Mouse (Mus musculus): ENCODE results near the gene Wnt10b. TPM values are rescaled to one million over a fixed set of nuclear protein-coding genes. Genes with fewer than 3 reads are reported as not detected.

Wnt10b gene
- total RNA-seq (2021) (under 1 TPM; 0.20 to 0.29 TPM), polyA plus RNA-seq (2012; rRNA removed) (0.23 and 0.70 TPM in 2 replicates)
- long read RNA-seq = 0 reads

GRCm38 (mm10) chr15:98777762-98778161 lies at the start of gene Wnt10b:
Gene Wnt10b, minus strand, starts transcription at chr15:98778150.
- intact Hi-C loops (cut with DNase I) = no loop called here
- Histone ChIP-seq H3K27ac (no peak within 1 kb of the TSS), H3K4me3 (peak within 1 kb of the TSS; percentile 15; the same call in 1 of the 2 replicates), H3K27me3 (ENCODE audit: control insufficient read depth, insufficient read depth, low read length) (peaks cover 23% of the 10 kb centered on the region), H3K4me1 (ENCODE audit: control insufficient read depth, insufficient read depth, low read length) (peaks cover 2% of the 10 kb centered on the region; the same call in 1 of the 2 replicates), H3K79me2 (replicated peaks; ENCODE audit: control insufficient read depth, insufficient read depth, low read length) (no peaks in the 10 kb centered on the region), H3K36me3 (ENCODE audit: control insufficient read depth, insufficient read depth, low read length) (no peaks in the 10 kb centered on the region), H3K9ac (ENCODE audit: low read depth, low read length) (peak within 1 kb of the TSS; percentile 35; the same call in 1 of the 2 replicates)
- WGBS = under 1% methylated on average over 26 of the region's 33 CpGs
- DNase-seq = peak in 1 of 2 experiments; percentile 50
- TF ChIP-seq CTCF (IDR thresholded peaks at IDR 0.05) = no peak
- TF ChIP-seq POLR2A (IDR thresholded peaks at IDR 0.05; ENCODE audit: insufficient read depth, low read depth, low read length) = no peak
- TF ChIP-seq EP300 (IDR thresholded peaks at IDR 0.05; ENCODE audit: insufficient read depth, low read depth, low read length) = no peak

- Histone ChIP-seq H3K27ac (no peak overlapping the region), H3K36me3 (ENCODE audit: control insufficient read depth, insufficient read depth, low read length) (peaks cover 7% of the 10 kb centered on the region; the same call in 1 of the 2 replicates), H3K4me3 (no peak overlapping the region), H3K27me3 (ENCODE audit: control insufficient read depth, insufficient read depth, low read length) (no peaks in the 10 kb centered on the region), H3K4me1 (ENCODE audit: control insufficient read depth, insufficient read depth, low read length) (peaks cover 4% of the 10 kb centered on the region), H3K79me2 (replicated peaks; ENCODE audit: control insufficient read depth, insufficient read depth, low read length) (0 out of 2 replicates have a peak, but pooled peaks cover 3% of the 10 kb centered on the region), H3K9ac (ENCODE audit: low read depth, low read length) (no peak overlapping the region)
- intact Hi-C loops (cut with DNase I) = no loop called here
- 74% methylated on average over 7 of the region's 7 CpGs for WGBS
- TF ChIP-seq CTCF (IDR thresholded peaks at IDR 0.05) (no peak), EP300 (IDR thresholded peaks at IDR 0.05; ENCODE audit: insufficient read depth, low read depth, low read length) (no peak), POLR2A (IDR thresholded peaks at IDR 0.05; ENCODE audit: insufficient read depth, low read depth, low read length) (no peak)
- DNase-seq = no peak
Observed at GRCm38 (mm10) chr15:98827611-98828011, 49.7 kb upstream of the Wnt10b start.

- Histone ChIP-seq H3K9ac (ENCODE audit: low read depth, low read length) (no peak overlapping the region), H3K27me3 (ENCODE audit: control insufficient read depth, insufficient read depth, low read length) (no peaks in the 10 kb centered on the region)
- TF ChIP-seq CTCF (IDR thresholded peaks at IDR 0.05) (peak; percentile 56), EP300 (IDR thresholded peaks at IDR 0.05; ENCODE audit: insufficient read depth, low read depth, low read length) (no peak)
Observed at GRCm38 (mm10) chr15:98823434-98823833, 45.5 kb upstream of the Wnt10b start.

GRCm38 (mm10) chr15:98822147-98822546 lies 44.2 kb upstream of the Wnt10b start:
- Histone ChIP-seq H3K27ac (no peak overlapping the region), H3K27me3 (ENCODE audit: control insufficient read depth, insufficient read depth, low read length) (no peaks in the 10 kb centered on the region), H3K36me3 (ENCODE audit: control insufficient read depth, insufficient read depth, low read length) (no peaks in the 10 kb centered on the region; the same call in 1 of the 2 replicates), H3K4me3 (no peak overlapping the region), H3K79me2 (replicated peaks; ENCODE audit: control insufficient read depth, insufficient read depth, low read length) (0 out of 2 replicates have a peak, but pooled peaks cover 3% of the 10 kb centered on the region), H3K9ac (ENCODE audit: low read depth, low read length) (no peak overlapping the region), H3K4me1 (ENCODE audit: control insufficient read depth, insufficient read depth, low read length) (peaks cover under 1% of the 10 kb centered on the region; the same call in 1 of the 2 replicates)
- 93% methylated on average over 5 of the region's 5 CpGs for WGBS
- TF ChIP-seq EP300 (IDR thresholded peaks at IDR 0.05; ENCODE audit: insufficient read depth, low read depth, low read length) (no peak), CTCF (IDR thresholded peaks at IDR 0.05) (no peak), POLR2A (IDR thresholded peaks at IDR 0.05; ENCODE audit: insufficient read depth, low read depth, low read length) (no peak)
- no peak for DNase-seq
- intact Hi-C loops (cut with DNase I) = no loop called here

More at GRCm38 (mm10) chr15:98823434-98823833, 45.5 kb upstream of the Wnt10b start:
- peaks cover 1% of the 10 kb centered on the region for H3K4me1 ChIP-seq (ENCODE audit: control insufficient read depth, insufficient read depth, low read length)
- WGBS = 83% methylated on average over 3 of the region's 3 CpGs
- DNase-seq = no peak
- H3K27ac ChIP-seq = no peak overlapping the region
- 0 out of 2 replicates have a peak, but pooled peaks cover 3% of the 10 kb centered on the region for H3K79me2 ChIP-seq (replicated peaks; ENCODE audit: control insufficient read depth, insufficient read depth, low read length)
- H3K36me3 ChIP-seq (ENCODE audit: control insufficient read depth, insufficient read depth, low read length) = peaks cover 6% of the 10 kb centered on the region
- H3K4me3 ChIP-seq = no peak overlapping the region
- intact Hi-C loops (cut with DNase I) = no loop called here

GRCm38 (mm10) chr15:98821403-98821802 lies 43.5 kb upstream of the Wnt10b start:
- no peak overlapping the region for H3K27ac ChIP-seq
- no peak overlapping the region for H3K9ac ChIP-seq (ENCODE audit: low read depth, low read length)
- no peak for DNase-seq
- 53% methylated on average over 10 of the region's 10 CpGs for WGBS
- no peak overlapping the region for H3K4me3 ChIP-seq
- TF ChIP-seq EP300 (IDR thresholded peaks at IDR 0.05; ENCODE audit: insufficient read depth, low read depth, low read length) = no peak
- TF ChIP-seq CTCF (IDR thresholded peaks at IDR 0.05) = peak; percentile 66
- no peak for TF ChIP-seq POLR2A (IDR thresholded peaks at IDR 0.05; ENCODE audit: insufficient read depth, low read depth, low read length)
- H3K27me3 ChIP-seq (ENCODE audit: control insufficient read depth, insufficient read depth, low read length) = no peaks in the 10 kb centered on the region
- 0 out of 2 replicates have a peak, but pooled peaks cover 3% of the 10 kb centered on the region for H3K79me2 ChIP-seq (replicated peaks; ENCODE audit: control insufficient read depth, insufficient read depth, low read length)
- no peaks in the 10 kb centered on the region; the same call in 1 of the 2 replicates for H3K36me3 ChIP-seq (ENCODE audit: control insufficient read depth, insufficient read depth, low read length)
- H3K4me1 ChIP-seq (ENCODE audit: control insufficient read depth, insufficient read depth, low read length) = no peaks in the 10 kb centered on the region
- intact Hi-C loops (cut with DNase I) = no loop called here

- WGBS = 77% methylated on average over 4 of the region's 4 CpGs
- H3K27me3 ChIP-seq (ENCODE audit: control insufficient read depth, insufficient read depth, low read length) = no peaks in the 10 kb centered on the region
- no peak for TF ChIP-seq EP300 (IDR thresholded peaks at IDR 0.05; ENCODE audit: insufficient read depth, low read depth, low read length)
- TF ChIP-seq CTCF (IDR thresholded peaks at IDR 0.05) = no peak
- TF ChIP-seq POLR2A (IDR thresholded peaks at IDR 0.05; ENCODE audit: insufficient read depth, low read depth, low read length) = no peak
- no peak for DNase-seq
- H3K9ac ChIP-seq (ENCODE audit: low read depth, low read length) = no peak overlapping the region
- H3K4me1 ChIP-seq (ENCODE audit: control insufficient read depth, insufficient read depth, low read length) = no peaks in the 10 kb centered on the region
- H3K27ac ChIP-seq = no peak overlapping the region
- H3K36me3 ChIP-seq (ENCODE audit: control insufficient read depth, insufficient read depth, low read length) = no peaks in the 10 kb centered on the region; the same call in 1 of the 2 replicates
- intact Hi-C loops (cut with DNase I) = no loop called here
- H3K4me3 ChIP-seq = no peak overlapping the region
- H3K79me2 ChIP-seq (replicated peaks; ENCODE audit: control insufficient read depth, insufficient read depth, low read length) = 0 out of 2 replicates have a peak, but pooled peaks cover 3% of the 10 kb centered on the region
Observed at GRCm38 (mm10) chr15:98820937-98821336, 43.0 kb upstream of the Wnt10b start.

All from heart, adult 2 months (tissue).